Mouse (Mus musculus): ENCODE results near the gene Hoxb6. TPM values are rescaled to one million over a fixed set of nuclear protein-coding genes. Genes with fewer than 3 reads are reported as not detected.

Gene Hoxb6
- polyA plus RNA-seq, 1 experiment: not detected

DNA sequence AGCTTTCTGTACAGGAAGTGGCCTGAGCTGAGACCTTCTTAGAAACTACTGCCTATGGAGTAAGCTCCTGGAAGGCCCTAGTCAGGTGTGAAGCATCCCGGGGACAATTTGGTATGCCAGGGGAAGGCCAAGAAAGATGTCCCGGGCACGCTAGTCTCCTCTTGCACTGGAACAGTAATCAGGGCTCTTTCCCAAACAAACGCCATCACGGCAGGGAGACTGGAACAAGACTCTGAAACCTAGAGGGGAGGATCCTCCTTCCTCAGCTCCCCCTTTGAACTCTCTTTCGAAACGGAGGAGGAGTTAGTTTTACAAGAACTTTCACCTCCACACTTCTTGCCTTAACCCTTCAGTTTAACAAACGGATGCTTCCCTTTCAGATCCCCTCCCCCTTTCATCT is 39.8 kb downstream of the Hoxb6 start:
- no peak for TF ChIP-seq POLR2A (IDR thresholded peaks at IDR 0.05; ENCODE audit: borderline replicate concordance, low read depth, low read length)
- Histone ChIP-seq H3K4me1 (ENCODE audit: control insufficient read depth, insufficient read depth, low read length) (no peaks in the 10 kb centered on the region), H3K27ac (ENCODE audit: insufficient read depth, low read depth, low read length) (no peak overlapping the region), H3K4me3 (ENCODE audit: insufficient read depth, low read length) (no peak overlapping the region)

GRCm38 (mm10) chr11:96332618-96333032 is 40.3 kb downstream of the Hoxb6 start:
- Histone ChIP-seq H3K4me3 (ENCODE audit: insufficient read depth, low read length) (no peak overlapping the region), H3K27ac (ENCODE audit: insufficient read depth, low read depth, low read length) (no peak overlapping the region), H3K4me1 (ENCODE audit: control insufficient read depth, insufficient read depth, low read length) (no peaks in the 10 kb centered on the region)
- TF ChIP-seq POLR2A (IDR thresholded peaks at IDR 0.05; ENCODE audit: borderline replicate concordance, low read depth, low read length) (no peak), CTCF (IDR thresholded peaks at IDR 0.05; ENCODE audit: low read depth, low read length) (no peak)

- Histone ChIP-seq H3K4me1 (ENCODE audit: control insufficient read depth, insufficient read depth, low read length) (no peaks in the 10 kb centered on the region), H3K4me3 (ENCODE audit: insufficient read depth, low read length) (no peak overlapping the region), H3K27ac (ENCODE audit: insufficient read depth, low read depth, low read length) (no peak overlapping the region)
- TF ChIP-seq CTCF (IDR thresholded peaks at IDR 0.05; ENCODE audit: low read depth, low read length) (no peak), POLR2A (IDR thresholded peaks at IDR 0.05; ENCODE audit: borderline replicate concordance, low read depth, low read length) (no peak)
Observed at GRCm38 (mm10) chr11:96333241-96334001, 41.1 kb downstream of the Hoxb6 start.

DNA sequence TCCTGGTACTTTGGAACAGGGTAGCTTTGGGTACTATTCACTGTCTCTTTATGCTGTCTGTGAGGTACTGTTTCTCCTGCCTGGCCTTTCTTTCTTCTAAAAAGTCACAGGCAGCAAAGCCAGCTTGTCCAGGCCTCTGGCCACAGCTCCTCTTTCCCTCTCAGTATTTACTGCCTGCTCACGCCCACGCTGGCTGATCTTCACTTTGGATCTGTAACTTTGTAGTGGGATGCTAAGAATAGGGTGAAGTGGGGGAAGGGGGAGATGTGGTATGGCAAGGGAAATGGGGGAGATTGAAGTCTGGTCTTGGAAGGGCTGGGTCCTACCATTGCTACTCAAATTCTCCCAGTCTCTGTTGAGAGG is 41.7 kb downstream of the Hoxb6 start:
- Histone ChIP-seq H3K4me3 (ENCODE audit: insufficient read depth, low read length) (no peak overlapping the region), H3K27ac (ENCODE audit: insufficient read depth, low read depth, low read length) (no peak overlapping the region), H3K4me1 (ENCODE audit: control insufficient read depth, insufficient read depth, low read length) (no peaks in the 10 kb centered on the region)
- TF ChIP-seq POLR2A (IDR thresholded peaks at IDR 0.05; ENCODE audit: borderline replicate concordance, low read depth, low read length) (no peak), CTCF (IDR thresholded peaks at IDR 0.05; ENCODE audit: low read depth, low read length) (no peak)

DNA sequence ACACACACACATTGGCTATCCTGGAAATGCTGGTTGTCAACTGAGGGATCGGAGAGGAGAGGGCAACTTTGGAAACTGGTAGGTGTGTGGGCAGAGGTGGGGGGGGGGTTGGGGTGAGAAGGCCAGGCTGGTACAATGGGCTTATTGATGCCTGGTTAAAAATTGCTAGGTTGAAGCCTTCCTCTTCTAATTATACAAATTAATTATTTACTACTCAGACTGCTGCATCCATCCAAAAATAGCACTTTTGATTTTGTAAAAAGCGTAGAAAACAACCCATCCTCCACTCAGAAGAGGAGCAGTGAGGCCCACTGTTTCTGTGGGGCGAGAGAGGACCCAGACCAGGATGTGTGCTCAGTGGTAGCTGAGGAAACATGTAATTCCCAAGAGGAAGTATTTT is 42.7 kb downstream of the Hoxb6 start:
- no peak overlapping the region for H3K27ac ChIP-seq (ENCODE audit: insufficient read depth, low read depth, low read length)
- H3K4me3 ChIP-seq (ENCODE audit: insufficient read depth, low read length): no peak overlapping the region
- H3K4me1 ChIP-seq (ENCODE audit: control insufficient read depth, insufficient read depth, low read length): no peaks in the 10 kb centered on the region
- TF ChIP-seq CTCF (IDR thresholded peaks at IDR 0.05; ENCODE audit: low read depth, low read length) (no peak), POLR2A (IDR thresholded peaks at IDR 0.05; ENCODE audit: borderline replicate concordance, low read depth, low read length) (no peak)

DNA sequence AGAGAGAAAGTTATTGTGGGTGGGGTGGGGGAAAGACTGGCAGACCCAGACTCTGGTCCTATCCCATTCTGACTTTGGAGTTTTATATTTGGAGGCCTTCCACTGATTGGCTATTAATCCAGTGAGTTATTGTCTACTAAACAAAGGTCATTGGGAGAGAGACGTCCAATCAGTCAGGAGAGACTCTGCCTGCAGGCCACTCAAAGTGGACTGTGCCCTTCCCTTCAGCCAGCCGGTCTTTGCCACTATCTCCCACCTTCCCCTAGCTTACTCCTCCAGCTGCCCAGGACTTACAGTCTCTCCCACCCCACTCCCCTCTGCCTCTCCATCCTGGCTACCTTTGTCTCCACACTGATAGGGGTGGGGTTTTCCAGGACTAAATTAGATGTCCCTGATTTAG is 44.3 kb downstream of the Hoxb6 start:
- H3K27ac ChIP-seq (ENCODE audit: insufficient read depth, low read depth, low read length): no peak overlapping the region
- H3K4me3 ChIP-seq (ENCODE audit: insufficient read depth, low read length): no peak overlapping the region
- H3K4me1 ChIP-seq (ENCODE audit: control insufficient read depth, insufficient read depth, low read length): no peaks in the 10 kb centered on the region
- TF ChIP-seq POLR2A (IDR thresholded peaks at IDR 0.05; ENCODE audit: borderline replicate concordance, low read depth, low read length) (no peak), CTCF (IDR thresholded peaks at IDR 0.05; ENCODE audit: low read depth, low read length) (no peak)

GRCm38 (mm10) chr11:96337026-96337425 is 44.8 kb downstream of the Hoxb6 start:
- TF ChIP-seq POLR2A (IDR thresholded peaks at IDR 0.05; ENCODE audit: borderline replicate concordance, low read depth, low read length) (no peak), CTCF (IDR thresholded peaks at IDR 0.05; ENCODE audit: low read depth, low read length) (no peak)
- Histone ChIP-seq H3K27ac (ENCODE audit: insufficient read depth, low read depth, low read length) (no peak overlapping the region), H3K4me1 (ENCODE audit: control insufficient read depth, insufficient read depth, low read length) (no peaks in the 10 kb centered on the region), H3K4me3 (ENCODE audit: insufficient read depth, low read length) (no peak overlapping the region)

GRCm38 (mm10) chr11:96338957-96339855 is 46.9 kb downstream of the Hoxb6 start:
- no peaks in the 10 kb centered on the region for H3K4me1 ChIP-seq (ENCODE audit: control insufficient read depth, insufficient read depth, low read length)
- TF ChIP-seq POLR2A (IDR thresholded peaks at IDR 0.05; ENCODE audit: borderline replicate concordance, low read depth, low read length): no peak
- no peak for TF ChIP-seq CTCF (IDR thresholded peaks at IDR 0.05; ENCODE audit: low read depth, low read length)
- no peak overlapping the region for H3K27ac ChIP-seq (ENCODE audit: insufficient read depth, low read depth, low read length)
- no peak overlapping the region for H3K4me3 ChIP-seq (ENCODE audit: insufficient read depth, low read length)

DNA sequence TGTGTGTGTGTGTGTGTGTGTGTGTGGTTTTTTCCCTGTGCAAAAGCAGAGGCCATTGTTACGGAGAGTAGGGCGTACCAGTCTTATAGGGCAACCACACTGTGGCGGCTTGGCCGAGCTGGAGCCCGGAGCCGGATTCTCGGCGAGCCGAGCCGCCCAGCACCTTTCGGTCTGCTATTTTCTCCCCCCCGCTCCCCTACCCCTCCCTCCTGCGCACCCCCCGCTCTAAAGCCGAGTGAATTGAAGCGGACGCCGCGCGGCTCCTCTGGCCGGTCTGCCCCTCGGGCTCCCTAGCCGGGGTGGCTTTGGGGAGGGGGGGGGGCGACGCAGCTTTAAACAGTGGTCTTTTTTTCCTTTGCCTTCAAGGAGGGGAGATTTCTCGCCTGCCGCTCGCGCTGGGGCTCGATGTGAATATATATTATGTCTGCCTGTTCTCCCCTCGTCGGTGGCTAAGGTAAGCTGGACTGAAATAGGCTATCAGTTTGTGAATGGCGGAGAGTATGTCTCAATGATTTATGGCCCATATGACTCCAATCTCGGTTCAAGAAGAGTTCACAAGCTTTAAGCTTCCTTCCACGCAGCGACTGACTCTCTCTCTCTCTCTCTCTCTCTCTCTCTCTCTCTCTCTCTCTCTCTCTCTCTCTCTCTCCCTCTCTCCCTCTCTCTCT is 48.6 kb downstream of the Hoxb6 start:
- Histone ChIP-seq H3K4me1 (ENCODE audit: control insufficient read depth, insufficient read depth, low read length) (no peaks in the 10 kb centered on the region), H3K4me3 (ENCODE audit: insufficient read depth, low read length) (no peak overlapping the region), H3K27ac (ENCODE audit: insufficient read depth, low read depth, low read length) (no peak overlapping the region)
- TF ChIP-seq CTCF (IDR thresholded peaks at IDR 0.05; ENCODE audit: low read depth, low read length): no peak
- TF ChIP-seq POLR2A (IDR thresholded peaks at IDR 0.05; ENCODE audit: borderline replicate concordance, low read depth, low read length): no peak
